ENCODE assay signal across 9 mouse cellular contexts in the genomic region with DNA sequence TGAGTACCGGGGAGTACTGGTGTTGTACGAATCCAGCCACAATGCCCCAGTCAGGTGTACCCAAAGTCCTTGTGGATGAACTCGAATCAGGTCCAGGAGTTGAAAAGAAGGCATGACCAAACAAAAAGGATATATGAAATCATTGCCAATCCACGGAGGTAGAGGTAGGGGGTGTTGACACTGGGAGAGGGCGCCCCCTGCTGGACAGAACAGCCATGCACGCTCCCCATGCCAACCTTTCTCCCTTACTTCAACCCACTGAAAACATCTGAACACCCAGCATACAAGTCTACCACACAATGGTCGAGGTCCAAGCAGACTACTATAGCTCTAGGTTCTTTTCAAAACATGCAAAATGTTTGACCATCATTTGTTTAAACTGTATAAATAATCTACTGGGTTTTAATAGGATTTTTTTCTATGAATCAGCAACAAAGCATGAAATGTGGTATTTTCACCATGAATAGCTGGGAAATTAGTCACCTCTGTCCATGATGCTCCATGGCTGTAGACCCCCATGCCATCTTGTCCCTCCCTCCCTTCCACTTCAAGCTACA. TPM values are rescaled to one million over a fixed set of nuclear protein-coding genes. Genes with fewer than 3 reads are reported as not detected.
DNase-seq lines count a peak whose midpoint lies in the region; ATAC-seq and TF ChIP-seq lines count a peak whose summit lies in the region.
"Had no signal": no experiment of that assay in that cellular context is flagged by ENCODE, and none has a peak within 500 bp of the region (broad histone marks: within the 10 kb centered on the region; RNA-seq: fewer than 3 reads in every experiment).

No protein-coding gene starts in this region.

- H3K9ac ChIP-seq in hindbrain, embryonic 15.5 days, result no peak overlapping the region
- no peak overlapping the region for H3K9ac ChIP-seq in limb, embryonic 14.5 days (ENCODE audit: low read depth, low read length, severe bottlenecking)
- H3K9ac ChIP-seq: stomach, embryonic 15.5 days had no signal

- peaks cover 44% of the 10 kb centered on the region for H3K27me3 ChIP-seq in hindbrain, embryonic 15.5 days
- H3K27me3 ChIP-seq in limb, embryonic 14.5 days (ENCODE audit: control insufficient read depth, insufficient read depth, low read length), result peaks cover 3% of the 10 kb centered on the region; the same call in 1 of the 2 replicates

- no peaks in the 10 kb centered on the region for H3K9me3 ChIP-seq in hindbrain, embryonic 15.5 days
- H3K9me3 ChIP-seq in limb, embryonic 14.5 days (ENCODE audit: control insufficient read depth, low read length), result no peaks in the 10 kb centered on the region
- H3K9me3 ChIP-seq: stomach, embryonic 15.5 days had no signal

- H3K4me3 ChIP-seq in hindbrain, embryonic 15.5 days, result no peak overlapping the region
- H3K4me3 ChIP-seq in limb, embryonic 14.5 days (replicated peaks; ENCODE audit: low read length), result no peak overlapping the region
- H3K4me3 ChIP-seq: stomach, embryonic 15.5 days had no signal

- peak; percentile 45 to 85 for DNase-seq in adrenal gland, adult (ENCODE audit: inconsistent age in 2 of 2, low spot score in 1 of 2)
- no peak for DNase-seq in adrenal gland, adult 8-10 months
- peak; percentile 53 for DNase-seq in urinary bladder, adult 2 months (ENCODE audit: low spot score)
- no peak for DNase-seq in urinary bladder, postnatal 10 days (ENCODE audit: low spot score)
- peak; percentile 78 for DNase-seq in embryo, embryonic 10.5 days (ENCODE audit: low spot score)
- peak; percentile 42 for DNase-seq in limb, embryonic 14.5 days (ENCODE audit: low spot score)
- DNase-seq in retina, postnatal 7 days (ENCODE audit: low read depth, low spot score), result peak; percentile 29

- no peak for TF ChIP-seq POLR2A in limb, embryonic 14.5 days (IDR thresholded peaks at IDR 0.05; ENCODE audit: borderline replicate concordance, extremely low read depth, insufficient read depth, insufficient read length)

- H3K27ac ChIP-seq in hindbrain, embryonic 15.5 days (replicated peaks), result no peak overlapping the region
- H3K27ac ChIP-seq in limb, embryonic 14.5 days (replicated peaks; ENCODE audit: low read depth, low read length), result no peak overlapping the region
- H3K27ac ChIP-seq: stomach, embryonic 15.5 days had no signal

- H3K4me2 ChIP-seq in hindbrain, embryonic 15.5 days, result no peak overlapping the region
- no peak overlapping the region for H3K4me2 ChIP-seq in limb, embryonic 14.5 days (replicated peaks; ENCODE audit: low read depth, low read length, severe bottlenecking)
- H3K4me2 ChIP-seq: stomach, embryonic 15.5 days had no signal

- 0 out of 2 replicates have a peak, but pooled peaks have one; percentile 40 for ATAC-seq in hindbrain, embryonic 15.5 days (ENCODE audit: low FRiP score, low read depth)
- no peak for ATAC-seq in limb, embryonic 14.5 days (ENCODE audit: low FRiP score, low read depth)

- 23% methylated on average over 7 of the region's 7 CpGs for WGBS in hindbrain, embryonic 15.5 days
- 24% methylated on average over 7 of the region's 7 CpGs for WGBS in limb, embryonic 14.5 days

- H3K4me1 ChIP-seq in hindbrain, embryonic 15.5 days (replicated peaks), result peaks cover 7% of the 10 kb centered on the region
- no peaks in the 10 kb centered on the region for H3K4me1 ChIP-seq in limb, embryonic 14.5 days (ENCODE audit: control insufficient read depth, insufficient read depth, low read length)
- H3K4me1 ChIP-seq: stomach, embryonic 15.5 days had no signal

- H3K36me3 ChIP-seq in hindbrain, embryonic 15.5 days, result no peaks in the 10 kb centered on the region
- no peaks in the 10 kb centered on the region for H3K36me3 ChIP-seq in limb, embryonic 14.5 days (ENCODE audit: control insufficient read depth, insufficient read depth, low read length)
- H3K36me3 ChIP-seq: stomach, embryonic 15.5 days had no signal

RNA-seq across cellular contexts. Expression of a gene that starts 43.2 kb away (rescaled TPM):
- 10 to 100 TPM; 22.6 to 40.9 (median 30.5) TPM for total RNA-seq in adrenal gland, adult 8-10 months (2022)
- 18.1 and 18.5 TPM in 2 replicates for polyA plus RNA-seq in urinary bladder, adult 2 months (2012; rRNA removed)
- 28.3 and 29.3 TPM in 2 replicates for polyA plus RNA-seq in hindbrain, embryonic 15.5 days (2015; fragmentation: Nextera tagmentation; extraction: Ambion mirVana)
- 28.3 and 35.0 TPM in 2 replicates for polyA plus RNA-seq in limb, embryonic 14.5 days (2012; rRNA removed)
- polyA plus RNA-seq in limb, embryonic 14.5 days (2014; fragmentation: Nextera tagmentation; extraction: Ambion mirVana), result 39.1 and 41.6 TPM in 2 replicates

Comparison
In these comparisons a context has a peak if more than half of its experiments do, and no peak if none do; other contexts are left out.
1. DNase-seq: peak in adrenal gland, adult (2 of 2), urinary bladder, adult 2 months (single experiment), embryo, embryonic 10.5 days (single experiment), limb, embryonic 14.5 days (single experiment) and retina, postnatal 7 days (single experiment); none in adrenal gland, adult 8-10 months (single experiment) and urinary bladder, postnatal 10 days (single experiment).